Mouse (Mus musculus): ENCODE measurements around the gene Ikbip. TPM values are rescaled to one million over a fixed set of nuclear protein-coding genes. Genes with fewer than 3 reads are reported as not detected.

Ikbip gene
- total and polyA plus RNA-seq, 3 experiments: 9.9 to 12.3 TPM; not detected in 1

- H3K79me2 ChIP-seq (ENCODE audit: control insufficient read depth, insufficient read depth, low read length, poor library complexity): no peaks in the 10 kb centered on the region
- no peaks in the 10 kb centered on the region; a peak in 1 of 4 replicates for H3K36me3 ChIP-seq (ENCODE audit: control insufficient read depth in 1 of 2, insufficient read depth in 2 of 2, low read length in 2 of 2)
- TF ChIP-seq SMC3 (IDR thresholded peaks at IDR 0.05; ENCODE audit: low read depth, low read length) (peak; percentile 81), CTCF (IDR thresholded peaks at IDR 0.05 in 2 of 3, conservative IDR thresholded peaks at IDR 0.05 in 1 of 3; ENCODE audit: control insufficient read depth in 1 of 3, insufficient read depth in 1 of 3, low read depth in 2 of 3, low read length in 3 of 3, poor library complexity in 1 of 3, severe bottlenecking in 1 of 3) (peak; percentile 84 to 94 (median 92)), RAD21 (IDR thresholded peaks at IDR 0.05; ENCODE audit: low read depth, low read length) (peak; percentile 53), SIN3A (IDR thresholded peaks at IDR 0.05; ENCODE audit: low read length) (peak; percentile 33; the same call in 1 of the 2 replicates), ZC3H11A (IDR thresholded peaks at IDR 0.05; ENCODE audit: low read depth, low read length) (peak; percentile 33; the same call in 1 of the 2 replicates), E2F4 (IDR thresholded peaks at IDR 0.05; ENCODE audit: borderline replicate concordance, low read depth, low read length) (no peak), CHD1 (IDR thresholded peaks at IDR 0.05; ENCODE audit: low read depth, low read length) (no peak), BHLHE40 (IDR thresholded peaks at IDR 0.05; ENCODE audit: borderline replicate concordance, low read depth, low read length) (0 out of 2 replicates have a peak, but pooled peaks have one; percentile 23)
- peak; percentile 77 for DNase-seq (ENCODE audit: low read depth, low spot score)
- H3K9me3 ChIP-seq (replicated peaks; ENCODE audit: insufficient read depth, low read length): no peaks in the 10 kb centered on the region
- H3K27ac ChIP-seq (ENCODE audit: control insufficient read depth, low read depth, low read length): no peak overlapping the region
- H3K27me3 ChIP-seq (ENCODE audit: control insufficient read depth in 1 of 2, insufficient read depth in 2 of 2, low read length in 2 of 2): no peaks in the 10 kb centered on the region
- H3K4me1 ChIP-seq (ENCODE audit: control insufficient read depth in 1 of 2, insufficient read depth in 2 of 2, low read length in 2 of 2): no peaks in the 10 kb centered on the region
- H3K4me3 ChIP-seq (ENCODE audit: control insufficient read depth in 1 of 2, insufficient read depth in 1 of 2, low read depth in 2 of 2, low read length in 2 of 2): no peak overlapping the region
- no peak overlapping the region for H3K9ac ChIP-seq (ENCODE audit: control insufficient read depth, low read depth, low read length, poor library complexity, severe bottlenecking)
Observed at GRCm38 (mm10) chr10:91033942-91034341, 48.8 kb upstream of the Ikbip start.

GRCm38 (mm10) chr10:91049696-91050095, 33.0 kb upstream of the Ikbip start:
- no peak for DNase-seq (ENCODE audit: low read depth, low spot score)
- Histone ChIP-seq H3K4me3 (ENCODE audit: control insufficient read depth in 1 of 2, insufficient read depth in 1 of 2, low read depth in 2 of 2, low read length in 2 of 2) (no peak overlapping the region), H3K4me1 (ENCODE audit: control insufficient read depth in 1 of 2, insufficient read depth in 2 of 2, low read length in 2 of 2) (no peaks in the 10 kb centered on the region), H3K79me2 (ENCODE audit: control insufficient read depth, insufficient read depth, low read length, poor library complexity) (no peaks in the 10 kb centered on the region), H3K27me3 (ENCODE audit: control insufficient read depth in 1 of 2, insufficient read depth in 2 of 2, low read length in 2 of 2) (no peaks in the 10 kb centered on the region), H3K36me3 (ENCODE audit: control insufficient read depth in 1 of 2, insufficient read depth in 2 of 2, low read length in 2 of 2) (peaks cover 0 to 8% of the 10 kb centered on the region in 2 experiments; a peak in 2 of 4 replicates), H3K9ac (ENCODE audit: control insufficient read depth, low read depth, low read length, poor library complexity, severe bottlenecking) (no peak overlapping the region), H3K27ac (ENCODE audit: control insufficient read depth, low read depth, low read length) (no peak overlapping the region), H3K9me3 (replicated peaks; ENCODE audit: insufficient read depth, low read length) (no peaks in the 10 kb centered on the region)
- no peak for TF ChIP-seq USF1 (IDR thresholded peaks at IDR 0.05; ENCODE audit: low read depth, low read length)
- TF ChIP-seq ETS1 (IDR thresholded peaks at IDR 0.05; ENCODE audit: low read depth, low read length): no peak
- TF ChIP-seq POLR2A (IDR thresholded peaks at IDR 0.05; ENCODE audit: control insufficient read depth in 1 of 2, insufficient read depth in 1 of 2, low read depth in 1 of 2, low read length in 2 of 2, poor library complexity in 1 of 2): no peak
- TF ChIP-seq CHD2 (IDR thresholded peaks at IDR 0.05; ENCODE audit: low read length): no peak
- no peak for TF ChIP-seq JUND (IDR thresholded peaks at IDR 0.05; ENCODE audit: low read depth, low read length)

- H3K36me3 ChIP-seq (ENCODE audit: control insufficient read depth in 1 of 2, insufficient read depth in 2 of 2, low read length in 2 of 2): peaks cover 0 to 8% of the 10 kb centered on the region in 2 experiments; a peak in 2 of 4 replicates
- no peaks in the 10 kb centered on the region for H3K27me3 ChIP-seq (ENCODE audit: control insufficient read depth in 1 of 2, insufficient read depth in 2 of 2, low read length in 2 of 2)
- no peak for TF ChIP-seq HCFC1 (IDR thresholded peaks at IDR 0.05; ENCODE audit: low read depth, low read length)
- TF ChIP-seq GABPA (IDR thresholded peaks at IDR 0.05; ENCODE audit: low read depth, low read length): no peak
- TF ChIP-seq ZKSCAN1 (IDR thresholded peaks at IDR 0.05; ENCODE audit: low read depth, low read length): no peak
- no peak for TF ChIP-seq GATA1 (IDR thresholded peaks at IDR 0.05; ENCODE audit: low read depth, low read length)
- no peak for TF ChIP-seq ZC3H11A (IDR thresholded peaks at IDR 0.05; ENCODE audit: low read depth, low read length)
- TF ChIP-seq E2F4 (IDR thresholded peaks at IDR 0.05; ENCODE audit: borderline replicate concordance, low read depth, low read length): no peak
- no peak for TF ChIP-seq POLR2AphosphoS5 (IDR thresholded peaks at IDR 0.05; ENCODE audit: borderline replicate concordance, low read depth, low read length)
- no peak for TF ChIP-seq MAX (IDR thresholded peaks at IDR 0.05; ENCODE audit: low read length)
- no peak for TF ChIP-seq MAZ (IDR thresholded peaks at IDR 0.05; ENCODE audit: low read depth, low read length)
- H3K4me3 ChIP-seq (ENCODE audit: control insufficient read depth in 1 of 2, insufficient read depth in 1 of 2, low read depth in 2 of 2, low read length in 2 of 2): no peak overlapping the region
- H3K4me1 ChIP-seq (ENCODE audit: control insufficient read depth in 1 of 2, insufficient read depth in 2 of 2, low read length in 2 of 2): no peaks in the 10 kb centered on the region
- H3K27ac ChIP-seq (ENCODE audit: control insufficient read depth, low read depth, low read length): no peak overlapping the region
- DNase-seq (ENCODE audit: low read depth, low spot score): no peak
- H3K9ac ChIP-seq (ENCODE audit: control insufficient read depth, low read depth, low read length, poor library complexity, severe bottlenecking): no peak overlapping the region
- H3K79me2 ChIP-seq (ENCODE audit: control insufficient read depth, insufficient read depth, low read length, poor library complexity): no peaks in the 10 kb centered on the region
- H3K9me3 ChIP-seq (replicated peaks; ENCODE audit: insufficient read depth, low read length): no peaks in the 10 kb centered on the region
Observed at GRCm38 (mm10) chr10:91051156-91051555, 31.6 kb upstream of the Ikbip start.
